Mouse (Mus musculus) bone marrow, adult 2 months (tissue): Measurements from ENCODE around the gene Rsu1.

ENCODE experiments used
- CTCF ChIP-seq: fragments of 200-500 bp; IDR thresholded peaks from 2 replicates; pipeline ENCODE4 v1.5.1; 2011; ENCODE audit warnings: low read length, control low read depth; ENCODE audit not compliant: control insufficient read depth, insufficient read depth
- POLR2A ChIP-seq: fragments of 200-500 bp; IDR thresholded peaks from 2 replicates; pipeline ENCODE4 v1.6.1; 2011; ENCODE audit warnings: low read depth, mild to moderate bottlenecking, control low read depth, low read length, borderline replicate concordance; ENCODE audit not compliant: control insufficient read depth

DNA sequence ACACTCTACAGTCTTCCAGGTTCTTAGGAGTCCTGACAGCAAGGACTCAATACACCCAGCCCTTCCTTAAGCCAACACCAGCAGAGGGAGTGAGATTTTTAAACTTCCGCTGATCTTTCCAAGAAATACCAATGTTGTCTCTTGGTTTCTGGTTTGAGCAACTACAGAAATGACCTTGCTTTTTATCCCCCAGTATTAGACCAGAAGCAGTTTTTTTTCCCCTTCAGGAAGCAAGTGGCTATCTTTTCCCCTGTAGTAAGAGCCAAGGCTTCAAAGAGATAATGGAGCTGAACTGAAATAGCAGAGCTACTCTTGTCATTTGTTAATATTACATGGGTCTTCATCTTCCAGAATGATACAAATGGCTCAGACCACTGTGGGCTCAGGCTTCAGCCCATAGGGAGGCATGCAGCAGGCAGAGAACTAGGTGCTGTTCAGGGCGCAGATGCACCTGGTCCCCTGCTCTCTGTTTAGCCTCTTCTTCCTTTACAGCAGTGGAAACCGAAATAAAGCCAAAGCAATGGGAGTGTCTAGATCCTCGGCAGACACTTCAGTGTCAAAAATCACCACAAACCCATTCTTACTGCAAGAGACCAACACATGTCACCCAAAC, 2.4 kb downstream of the Rsu1 start:
- TF ChIP-seq CTCF (no peak), POLR2A (no peak)
